Mouse (Mus musculus) intestine, embryonic 16.5 days (tissue): ENCODE data around the gene Gcsam. TPM values are rescaled to one million over a fixed set of nuclear protein-coding genes. Genes with fewer than 3 reads are reported as not detected.

Experiments
- ATAC-seq: fragments of 200-750 bp; cut with Nextera tagmentation; 2 replicates; pipeline ENCODE4 v1.8.0; 2017; ENCODE audit warnings: moderate TSS enrichment, moderate library complexity
- H3K27ac ChIP-seq: fragments of 300-500 bp; sonication (generic); 2 replicates; pipeline ENCODE4 v1.5.1; 2014; ENCODE audit warnings: mild to moderate bottlenecking, low read length
- H3K27me3 ChIP-seq: fragments of 300-500 bp; sonication (generic); replicated peaks from 2 replicates; pipeline ENCODE4 v1.6.1; 2014; ENCODE audit warnings: low read length, control low read depth, mixed read lengths; ENCODE audit not compliant: control insufficient read depth, insufficient read depth
- H3K36me3 ChIP-seq: fragments of 300-500 bp; sonication (generic); 2 replicates; pipeline ENCODE4 v1.6.1; 2014; ENCODE audit warnings: low read length, control low read depth; ENCODE audit not compliant: control insufficient read depth, insufficient read depth
- H3K4me1 ChIP-seq: fragments of 300-500 bp; sonication (generic); 2 replicates; pipeline ENCODE4 v1.6.1; 2014; ENCODE audit warnings: low read length, control low read depth, mixed read lengths; ENCODE audit not compliant: control insufficient read depth, insufficient read depth
- H3K4me2 ChIP-seq: fragments of 300-500 bp; sonication (generic); 2 replicates; pipeline ENCODE4 v1.6.1; 2014; ENCODE audit warnings: low read depth, low read length, control low read depth
- H3K4me3 ChIP-seq: fragments of 300-500 bp; sonication (generic); 2 replicates; pipeline ENCODE4 v1.5.1; 2014; ENCODE audit warnings: mild to moderate bottlenecking, low read length
- H3K9ac ChIP-seq: fragments of 300-500 bp; sonication (generic); 2 replicates; pipeline ENCODE4 v1.6.1; 2014; ENCODE audit warnings: low read depth, low read length
- H3K9me3 ChIP-seq: fragments of 300-500 bp; sonication (generic); 2 replicates; pipeline ENCODE4 v1.6.1; 2016; ENCODE audit warnings: low read length, control low read depth; ENCODE audit not compliant: control insufficient read depth
- WGBS: fragments of 180-500 bp; shearing (Covaris S2); extraction: QIAGEN DNeasy Blood & Tissue Kit; methylation state at CpG from one replicate; pipeline ENCODE4 v1.1.7; 2014; 5-methylcytosine and 5-hydroxymethylcytosine counted together
- polyA plus RNA-seq: library from polyadenylated mRNA; unstranded; fragments of >200 nt; fragmentation: Nextera tagmentation; extraction: Ambion mirVana; gene quantifications from 2 replicates; pipeline ENCODE4 v1.2.1, GENCODE M21; 2015

The Gcsam gene
- 0.12 and 0.40 TPM in 2 replicates for polyA plus RNA-seq

- ATAC-seq, result peak; percentile 63
- Histone ChIP-seq H3K4me2 (no peak within 1 kb of the TSS), H3K9me3 (no peaks in the 10 kb centered on the region), H3K4me1 (peaks cover 11% of the 10 kb centered on the region), H3K4me3 (no peak within 1 kb of the TSS), H3K27ac (0 out of 2 replicates have a peak within 1 kb of the TSS, but pooled peaks have one; percentile 27), H3K27me3 (no peaks in the 10 kb centered on the region), H3K36me3 (no peaks in the 10 kb centered on the region), H3K9ac (no peak within 1 kb of the TSS)
- 50% methylated on average over 4 of the region's 4 CpGs for WGBS
Measured at GRCm38 (mm10) chr16:45610267-45610666, at the start of gene Gcsam. TSS of gene Gcsam (plus strand) at chr16:45610380.

GRCm38 (mm10) chr16:45561747-45562146, 48.4 kb upstream of the Gcsam start:
- WGBS, result 60% methylated on average over 3 of the region's 3 CpGs

GRCm38 (mm10) chr16:45572307-45572706, 37.9 kb upstream of the Gcsam start:
- no peak overlapping the region for H3K4me3 ChIP-seq
- ATAC-seq, result no peak
- WGBS, result 84% methylated on average over 3 of the region's 3 CpGs

More at GRCm38 (mm10) chr16:45561747-45562146, 48.4 kb upstream of the Gcsam start:
- ATAC-seq, result no peak
- Histone ChIP-seq H3K9me3 (no peaks in the 10 kb centered on the region), H3K4me1 (no peaks in the 10 kb centered on the region), H3K9ac (no peak overlapping the region), H3K27me3 (no peaks in the 10 kb centered on the region), H3K4me3 (no peak overlapping the region), H3K4me2 (no peak overlapping the region), H3K36me3 (no peaks in the 10 kb centered on the region), H3K27ac (no peak overlapping the region)

GRCm38 (mm10) chr16:45579883-45580282, 30.3 kb upstream of the Gcsam start:
- 62% methylated on average over 12 of the region's 12 CpGs for WGBS
- ATAC-seq, result no peak
- Histone ChIP-seq H3K9me3 (no peaks in the 10 kb centered on the region), H3K4me1 (no peaks in the 10 kb centered on the region), H3K36me3 (no peaks in the 10 kb centered on the region), H3K4me2 (no peak overlapping the region), H3K27ac (no peak overlapping the region), H3K4me3 (no peak overlapping the region), H3K27me3 (no peaks in the 10 kb centered on the region), H3K9ac (no peak overlapping the region)

More at GRCm38 (mm10) chr16:45572307-45572706, 37.9 kb upstream of the Gcsam start:
- Histone ChIP-seq H3K27me3 (no peaks in the 10 kb centered on the region), H3K9me3 (no peaks in the 10 kb centered on the region), H3K27ac (no peak overlapping the region), H3K4me1 (no peaks in the 10 kb centered on the region), H3K9ac (no peak overlapping the region), H3K36me3 (no peaks in the 10 kb centered on the region), H3K4me2 (no peak overlapping the region)

GRCm38 (mm10) chr16:45582512-45582911, 27.7 kb upstream of the Gcsam start:
- H3K27ac ChIP-seq, result no peak overlapping the region
- no peak for ATAC-seq
- 36% methylated on average over 2 of the region's 2 CpGs for WGBS
- H3K4me1 ChIP-seq, result no peaks in the 10 kb centered on the region
- H3K9ac ChIP-seq, result no peak overlapping the region
- no peaks in the 10 kb centered on the region for H3K27me3 ChIP-seq
- no peak overlapping the region for H3K4me2 ChIP-seq
- H3K36me3 ChIP-seq, result no peaks in the 10 kb centered on the region
- H3K4me3 ChIP-seq, result no peak overlapping the region
- H3K9me3 ChIP-seq, result no peaks in the 10 kb centered on the region

- H3K9ac ChIP-seq, result no peak overlapping the region
- no peaks in the 10 kb centered on the region for H3K36me3 ChIP-seq
- no peaks in the 10 kb centered on the region for H3K9me3 ChIP-seq
- H3K4me2 ChIP-seq, result no peak overlapping the region
- no peak for ATAC-seq
- 63% methylated on average over 1 of the region's 1 CpGs for WGBS
- H3K4me3 ChIP-seq, result no peak overlapping the region
- H3K27ac ChIP-seq, result no peak overlapping the region
- H3K4me1 ChIP-seq, result no peaks in the 10 kb centered on the region
- no peaks in the 10 kb centered on the region for H3K27me3 ChIP-seq
Measured at GRCm38 (mm10) chr16:45593656-45594055, 16.5 kb upstream of the Gcsam start.

- Histone ChIP-seq H3K27me3 (no peaks in the 10 kb centered on the region), H3K36me3 (no peaks in the 10 kb centered on the region), H3K4me1 (no peaks in the 10 kb centered on the region), H3K4me3 (no peak overlapping the region), H3K9me3 (no peaks in the 10 kb centered on the region), H3K27ac (no peak overlapping the region), H3K9ac (no peak overlapping the region), H3K4me2 (no peak overlapping the region)
- no peak for ATAC-seq
Measured at GRCm38 (mm10) chr16:45595494-45595893, 14.7 kb upstream of the Gcsam start.

- Histone ChIP-seq H3K36me3 (no peaks in the 10 kb centered on the region), H3K9me3 (no peaks in the 10 kb centered on the region), H3K4me2 (no peak overlapping the region), H3K27me3 (no peaks in the 10 kb centered on the region), H3K4me1 (peaks cover 11% of the 10 kb centered on the region), H3K27ac (peak overlapping the region; percentile 27; the same call in 1 of the 2 replicates), H3K9ac (no peak overlapping the region), H3K4me3 (no peak overlapping the region)
- 19% methylated on average over 4 of the region's 4 CpGs for WGBS
- peak; percentile 86 for ATAC-seq
Measured at GRCm38 (mm10) chr16:45608481-45608954, 1.7 kb upstream of the Gcsam start.

GRCm38 (mm10) chr16:45609300-45609699, 880 bp upstream of the Gcsam start:
- Histone ChIP-seq H3K4me1 (peaks cover 11% of the 10 kb centered on the region), H3K4me3 (no peak overlapping the region), H3K27ac (0 out of 2 replicates have a peak overlapping the region, but pooled peaks have one; percentile 27), H3K27me3 (no peaks in the 10 kb centered on the region), H3K9me3 (no peaks in the 10 kb centered on the region), H3K4me2 (no peak overlapping the region), H3K9ac (no peak overlapping the region), H3K36me3 (no peaks in the 10 kb centered on the region)
- 68% methylated on average over 3 of the region's 3 CpGs for WGBS
- peak; percentile 22 for ATAC-seq

- Histone ChIP-seq H3K9ac (no peak overlapping the region), H3K4me1 (peaks cover 7% of the 10 kb centered on the region), H3K27ac (no peak overlapping the region), H3K4me2 (no peak overlapping the region), H3K4me3 (no peak overlapping the region), H3K27me3 (no peaks in the 10 kb centered on the region), H3K9me3 (no peaks in the 10 kb centered on the region), H3K36me3 (no peaks in the 10 kb centered on the region)
- ATAC-seq, result no peak
- 57% methylated on average over 2 of the region's 2 CpGs for WGBS
Measured at GRCm38 (mm10) chr16:45613247-45613646, 3.1 kb downstream of the Gcsam start.
